ENCODE assay signal across 8 mouse cellular contexts in genomic region chr10:84755786-84756203, GRCm38 (mm10). TPM values are rescaled to one million over a fixed set of nuclear protein-coding genes. Genes with fewer than 3 reads are reported as not detected.
DNase-seq lines count a peak whose midpoint lies in the region; ATAC-seq and TF ChIP-seq lines count a peak whose summit lies in the region.

Gene Rfx4, plus strand, starts transcription at chr10:84756062.

- H3K4me1 ChIP-seq in heart, postnatal 0 days (ENCODE audit: control insufficient read depth, insufficient read depth) = peaks cover 25% of the 10 kb centered on the region
- H3K4me1 ChIP-seq in forebrain, embryonic 16.5 days (replicated peaks; ENCODE audit: control insufficient read depth, insufficient read depth, low read length) = peaks cover 52% of the 10 kb centered on the region
- H3K4me1 ChIP-seq in liver, embryonic 12.5 days = peaks cover 12% of the 10 kb centered on the region; the same call in 1 of the 2 replicates
- 0 out of 2 replicates have a peak, but pooled peaks cover 2% of the 10 kb centered on the region for H3K4me1 ChIP-seq in stomach, postnatal 0 days (replicated peaks; ENCODE audit: control insufficient read depth, insufficient read depth)

- no peak for TF ChIP-seq EP300 in heart, postnatal 0 days (IDR thresholded peaks at IDR 0.05; ENCODE audit: low read depth)
- TF ChIP-seq EP300 in stomach, postnatal 0 days (optimal IDR thresholded peaks at IDR 0.05) = no peak

- no peak within 1 kb of the TSS for H3K9ac ChIP-seq in heart, postnatal 0 days (replicated peaks; ENCODE audit: low read depth, low read length)
- peak within 1 kb of the TSS; percentile 68 for H3K9ac ChIP-seq in forebrain, embryonic 16.5 days (replicated peaks; ENCODE audit: low read depth, low read length)
- H3K9ac ChIP-seq in liver, embryonic 12.5 days = no peak within 1 kb of the TSS
- no peak within 1 kb of the TSS for H3K9ac ChIP-seq in stomach, postnatal 0 days (ENCODE audit: low read length)

- TF ChIP-seq CTCF in heart, postnatal 0 days (IDR thresholded peaks at IDR 0.05; ENCODE audit: low read depth) = no peak
- TF ChIP-seq CTCF in stomach, postnatal 0 days (IDR thresholded peaks at IDR 0.05; ENCODE audit: low read depth) = no peak

- under 1% methylated on average over 24 of the region's 24 CpGs for WGBS in heart, postnatal 0 days
- WGBS in forebrain, embryonic 16.5 days = under 1% methylated on average over 24 of the region's 24 CpGs
- WGBS in liver, embryonic 12.5 days (ENCODE audit: insufficient replicate concordance) = 2% methylated on average over 24 of the region's 24 CpGs
- WGBS in stomach, postnatal 0 days = under 1% methylated on average over 24 of the region's 24 CpGs

- H3K36me3 ChIP-seq in heart, postnatal 0 days (replicated peaks; ENCODE audit: control insufficient read depth, insufficient read depth, low read length) = no peaks in the 10 kb centered on the region
- no peaks in the 10 kb centered on the region for H3K36me3 ChIP-seq in forebrain, embryonic 16.5 days (ENCODE audit: control insufficient read depth, insufficient read depth)
- no peaks in the 10 kb centered on the region for H3K36me3 ChIP-seq in liver, embryonic 12.5 days
- H3K36me3 ChIP-seq in stomach, postnatal 0 days (ENCODE audit: control insufficient read depth, insufficient read depth, low read length) = no peaks in the 10 kb centered on the region

- intact Hi-C loops in gastrocnemius, postnatal 14 days (cut with DNase I; ENCODE audit: low total_unique reads) = no loop called here

- H3K4me3 ChIP-seq in heart, postnatal 0 days (ENCODE audit: low read depth, low read length) = peak within 1 kb of the TSS; percentile 38
- H3K4me3 ChIP-seq in forebrain, embryonic 16.5 days (replicated peaks; ENCODE audit: low read length) = peak within 1 kb of the TSS; percentile 52
- H3K4me3 ChIP-seq in liver, embryonic 12.5 days = peak within 1 kb of the TSS; percentile 35
- peak within 1 kb of the TSS; percentile 27 for H3K4me3 ChIP-seq in stomach, postnatal 0 days (ENCODE audit: low read depth, low read length)

- H3K4me2 ChIP-seq in heart, postnatal 0 days (ENCODE audit: low read depth, low read length) = peak within 1 kb of the TSS; percentile 56
- peak within 1 kb of the TSS; percentile 93 for H3K4me2 ChIP-seq in forebrain, embryonic 16.5 days (ENCODE audit: low read length)
- H3K4me2 ChIP-seq in liver, embryonic 12.5 days = peak within 1 kb of the TSS; percentile 51
- H3K4me2 ChIP-seq in stomach, postnatal 0 days (replicated peaks; ENCODE audit: low read depth) = peak within 1 kb of the TSS; percentile 51

- peaks cover 96% of the 10 kb centered on the region for H3K27me3 ChIP-seq in heart, postnatal 0 days (ENCODE audit: control insufficient read depth, insufficient read depth, low read length)
- peaks cover 32% of the 10 kb centered on the region for H3K27me3 ChIP-seq in forebrain, embryonic 16.5 days (replicated peaks; ENCODE audit: control insufficient read depth, insufficient read depth, low read length)
- H3K27me3 ChIP-seq in liver, embryonic 12.5 days (replicated peaks) = peaks cover 99% of the 10 kb centered on the region
- H3K27me3 ChIP-seq in stomach, postnatal 0 days (ENCODE audit: control insufficient read depth, insufficient read depth, low read length) = peaks cover 41% of the 10 kb centered on the region

- ATAC-seq in heart, postnatal 0 days (ENCODE audit: insufficient read depth, low read depth) = no peak
- peak; percentile 71 for ATAC-seq in forebrain, embryonic 16.5 days
- no peak for ATAC-seq in liver, embryonic 12.5 days
- no peak for ATAC-seq in stomach, postnatal 0 days (ENCODE audit: low FRiP score, low TSS enrichment)

- DNase-seq in heart, postnatal 0 days (ENCODE audit: low spot score) = no peak
- no peak for DNase-seq in heart, adult 18-20 months
- peak; percentile 80 for DNase-seq in R1 (ENCODE audit: low read depth, low spot score)
- DNase-seq in stomach, postnatal 0 days (ENCODE audit: low spot score) = no peak
- no peak for DNase-seq in gastrocnemius, postnatal 14 days
- no peak for DNase-seq in thymus, adult 18-20 months

- no peak within 1 kb of the TSS for H3K27ac ChIP-seq in heart, postnatal 0 days (ENCODE audit: low read depth)
- peak within 1 kb of the TSS; percentile 77 for H3K27ac ChIP-seq in forebrain, embryonic 16.5 days (ENCODE audit: low read length)
- no peak within 1 kb of the TSS for H3K27ac ChIP-seq in liver, embryonic 12.5 days
- no peak within 1 kb of the TSS for H3K27ac ChIP-seq in stomach, postnatal 0 days (replicated peaks)

- no peaks in the 10 kb centered on the region for H3K9me3 ChIP-seq in heart, postnatal 0 days (replicated peaks; ENCODE audit: control insufficient read depth, low read length)
- no peaks in the 10 kb centered on the region for H3K9me3 ChIP-seq in forebrain, embryonic 16.5 days (ENCODE audit: control insufficient read depth, low read length)
- no peaks in the 10 kb centered on the region for H3K9me3 ChIP-seq in liver, embryonic 12.5 days (replicated peaks)
- no peaks in the 10 kb centered on the region for H3K9me3 ChIP-seq in stomach, postnatal 0 days (ENCODE audit: control insufficient read depth, low read length)

RNA-seq across cellular contexts. Expression of gene Rfx4, which starts in this region (rescaled TPM):
- total RNA-seq in heart, postnatal 0 days (2014; rRNA removed; ENCODE audit: low replicate concordance) = not detected in 2 replicates
- polyA plus RNA-seq in heart, postnatal 0 days (2015; fragmentation: Nextera tagmentation; extraction: Ambion mirVana) = not detected in 2 replicates
- not detected for total RNA-seq in heart, adult 18-20 months (2021)
- 6.9 and 7.2 TPM in 2 replicates for polyA plus RNA-seq in forebrain, embryonic 16.5 days (2015; fragmentation: Nextera tagmentation; extraction: Ambion mirVana)
- not detected in 2 replicates for polyA plus RNA-seq in liver, embryonic 12.5 days (2016; fragmentation: Nextera tagmentation; extraction: Ambion mirVana)
- polyA plus RNA-seq in stomach, postnatal 0 days (2015; fragmentation: Nextera tagmentation; extraction: Ambion mirVana) = not detected in 2 replicates
- under 1 TPM in 1 of 2 experiments, not detected in 1; 0.06 TPM for total RNA-seq in gastrocnemius, postnatal 14 days (2021)
